Mouse (Mus musculus): ENCODE measurements at regions not wholly inside any gene's neighbourhood (a gene's known extent, or its start where the extent isn't known, plus 50 kb on each side); places are given as distances from the start of the nearest gene placed in this dataset.

DNA sequence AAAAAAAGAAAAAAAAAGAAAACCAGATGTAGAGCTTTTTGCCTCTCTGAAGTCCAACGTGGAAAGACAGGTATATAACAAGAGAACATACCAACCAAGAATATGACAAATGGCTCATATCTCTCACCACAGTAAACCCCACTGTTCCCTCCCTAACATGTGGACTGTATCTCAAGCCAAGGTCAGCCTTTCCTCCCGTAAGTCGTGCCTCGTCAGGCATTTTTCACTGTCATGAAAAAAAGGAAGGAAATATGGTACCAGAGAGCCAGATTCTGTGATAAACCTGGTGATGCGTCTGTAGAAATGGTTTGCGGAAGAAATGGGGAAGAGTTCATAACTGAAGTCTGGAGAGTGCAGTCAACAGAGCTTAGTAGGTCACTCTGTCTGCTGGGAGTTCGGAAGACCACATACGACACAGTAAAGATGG lies 185.7 kb downstream of the Rpap3 start:
- no peak for TF ChIP-seq SIN3A (IDR thresholded peaks at IDR 0.05; ENCODE audit: low read length)
- no peak for TF ChIP-seq PAX5 (IDR thresholded peaks at IDR 0.05; ENCODE audit: low read length)
